Mouse (Mus musculus) kidney, postnatal 36 days (tissue): ENCODE results near the gene Phb.
A peak's percentile ranks its signal among the peaks of the same experiment; 100 is the strongest.

Experiments used
- DNase-seq, 2 experiments: peaks; one replicate each; pipeline ENCODE4 v3.0.0; 2021 to 2022; ENCODE audit warnings: mixed read lengths in 2 of 2

Phb gene

DNA sequence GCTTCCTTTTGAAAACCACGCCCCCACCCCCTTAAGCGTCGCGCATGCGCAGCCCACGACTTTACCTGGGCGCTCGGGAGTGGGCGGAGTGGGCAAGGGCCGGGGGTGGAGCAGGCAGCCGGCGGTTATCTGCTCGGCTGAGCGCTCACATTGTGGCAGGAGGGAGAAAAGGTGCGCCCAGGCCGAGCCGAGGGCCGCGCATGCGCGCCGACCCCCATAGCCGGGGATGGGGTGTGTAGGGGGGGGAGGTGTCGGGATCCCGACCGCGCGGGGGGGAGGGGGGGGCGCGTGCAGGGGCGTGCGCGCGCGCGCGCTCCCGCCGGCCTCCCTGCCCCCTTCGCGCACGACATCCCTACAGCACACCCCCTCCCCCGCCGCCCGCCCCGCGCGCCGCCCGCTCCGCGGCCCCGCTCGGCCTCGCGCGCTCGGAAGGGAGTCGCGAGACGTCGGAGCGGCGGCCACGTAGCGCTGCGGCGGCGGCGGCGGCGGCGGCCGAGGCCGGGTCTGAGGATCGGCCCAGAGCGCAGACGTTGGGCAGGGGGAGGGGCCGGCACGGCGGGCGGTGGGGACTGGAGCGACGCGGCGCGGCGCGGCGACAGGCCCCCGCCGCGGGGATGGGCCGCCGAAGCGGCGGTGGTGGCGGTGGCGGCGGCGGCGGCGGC lies 45.9 kb downstream of the Phb start, which contains the start of gene Zfp652:
TSS of gene Zfp652 (plus strand) at position 111 of the 662 bp plus-strand sequence.
- DNase-seq: peak; percentile 90

GRCm38 (mm10) chr11:95713225-95713810 lies 46.6 kb downstream of the Phb start:
- DNase-seq: no peak

GRCm38 (mm10) chr11:95713811-95714241 lies 47.1 kb downstream of the Phb start:
- DNase-seq: peak; percentile 11 to 18

DNA sequence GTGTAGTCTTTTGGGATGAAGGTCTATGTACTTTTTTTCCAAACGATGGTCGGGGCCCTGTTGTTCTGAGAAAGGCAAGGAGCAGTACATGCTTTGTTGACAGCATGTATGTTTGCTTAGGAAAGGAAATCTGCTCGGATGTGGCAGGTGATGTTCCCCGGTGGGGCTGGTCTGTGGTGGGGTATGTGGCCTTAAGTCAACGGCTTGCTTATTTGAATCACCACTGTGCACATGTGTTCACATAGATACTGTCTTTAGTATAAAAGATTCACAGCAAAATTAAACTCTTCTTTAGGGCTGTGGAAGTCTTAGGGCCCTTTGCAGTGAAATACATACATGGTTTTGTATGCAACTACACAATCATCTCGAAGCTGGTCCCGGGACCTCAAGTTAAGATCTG lies 47.7 kb downstream of the Phb start:
- DNase-seq: no peak

GRCm38 (mm10) chr11:95716136-95716535 lies 49.4 kb downstream of the Phb start:
- DNase-seq: no peak

DNA sequence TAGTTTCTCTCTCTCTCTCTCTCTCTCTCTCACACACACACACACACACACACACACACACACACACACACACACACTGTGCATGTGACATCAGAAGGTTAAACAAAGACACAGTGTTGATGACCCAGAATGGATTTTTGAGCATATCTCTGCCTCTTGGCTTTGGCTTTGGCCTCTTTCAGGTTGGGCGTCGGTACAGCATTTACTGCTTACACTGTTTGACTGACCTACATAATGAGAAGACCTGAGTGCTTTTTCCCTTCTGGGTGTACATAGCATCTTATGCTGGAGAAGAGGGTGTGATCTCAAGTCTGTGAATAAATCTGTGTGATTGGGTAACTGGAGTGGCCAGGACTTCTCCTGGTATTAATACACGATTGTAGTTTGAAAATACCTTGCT lies 52.6 kb downstream of the Phb start:
- no peak for DNase-seq

- DNase-seq: no peak
Observed at GRCm38 (mm10) chr11:95723287-95723686, 56.5 kb downstream of the Phb start, which contains the start of gene B130006D01Rik. Gene B130006D01Rik, plus strand, starts transcription at chr11:95723587.

DNA sequence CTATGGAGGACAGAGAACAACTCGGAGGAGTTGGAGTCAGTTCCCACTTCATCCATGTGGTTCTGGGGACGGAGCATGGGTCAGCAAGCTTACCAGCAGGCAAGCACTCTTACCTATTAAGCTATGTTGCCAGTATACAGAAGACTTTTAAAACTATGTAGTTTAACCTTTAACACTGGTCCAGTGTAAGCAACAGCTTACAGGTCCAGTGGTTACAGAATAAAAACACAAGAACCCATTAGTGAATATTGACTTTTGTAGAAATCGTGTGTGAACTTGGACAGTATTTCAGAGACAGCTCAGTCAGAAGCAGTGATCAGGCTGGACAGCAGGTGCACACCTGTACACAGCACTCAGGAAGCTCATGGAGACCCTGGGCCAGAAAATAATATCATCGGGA lies 57.7 kb downstream of the Phb start:
- no peak for DNase-seq

- DNase-seq: no peak
Observed at GRCm38 (mm10) chr11:95726156-95726555, 59.4 kb downstream of the Phb start.

- DNase-seq: no peak
Observed at GRCm38 (mm10) chr11:95727947-95728346, 61.2 kb downstream of the Phb start.

- no peak for DNase-seq
Observed at GRCm38 (mm10) chr11:95728916-95729907, 62.5 kb downstream of the Phb start.
